Mouse (Mus musculus): ENCODE data around the gene Cramp1l. TPM values are rescaled to one million over a fixed set of nuclear protein-coding genes. Genes with fewer than 3 reads are reported as not detected.
"Not testable (repeated sequence)": the region's sequence is repeated elsewhere in the genome, so short reads cannot be mapped to it uniquely, and the experiment has no call there.

Gene Cramp1l
- polyA plus RNA-seq, 1 experiment from 2014 or later: 12.1 TPM

- WGBS: 62% methylated on average over 8 of the region's 8 CpGs
- H3K36me3 ChIP-seq: peaks cover 57% of the 10 kb centered on the region
- H3K27ac ChIP-seq: 0 out of 2 replicates have a peak overlapping the region, but pooled peaks have one; percentile 93
Measured at GRCm38 (mm10) chr17:24959371-24959770, 56.2 kb downstream of the Cramp1l start.

GRCm38 (mm10) chr17:24953291-24953690, 62.3 kb downstream of the Cramp1l start:
- no peak overlapping the region for H3K4me2 ChIP-seq
- H3K36me3 ChIP-seq: peaks cover 80% of the 10 kb centered on the region
- no peak overlapping the region for H3K4me3 ChIP-seq (replicated peaks)
- H3K9me3 ChIP-seq: no peaks in the 10 kb centered on the region
- no peaks in the 10 kb centered on the region for H3K27me3 ChIP-seq
- no peaks in the 10 kb centered on the region for H3K4me1 ChIP-seq (replicated peaks)
- no peak overlapping the region for H3K27ac ChIP-seq
- no peak overlapping the region for H3K9ac ChIP-seq (replicated peaks)
- no peak for ATAC-seq (ENCODE audit: insufficient number of reproducible peaks, insufficient read depth, low FRiP score, low TSS enrichment, low read depth)
- WGBS: 97% methylated on average over 2 of the region's 2 CpGs

More at GRCm38 (mm10) chr17:24959371-24959770, 56.2 kb downstream of the Cramp1l start:
- peaks cover 9% of the 10 kb centered on the region for H3K4me1 ChIP-seq (replicated peaks)
- H3K9me3 ChIP-seq: no peaks in the 10 kb centered on the region
- H3K9ac ChIP-seq (replicated peaks): peak overlapping the region; percentile 92
- ATAC-seq (ENCODE audit: insufficient number of reproducible peaks, insufficient read depth, low FRiP score, low TSS enrichment, low read depth): no peak
- no peaks in the 10 kb centered on the region for H3K27me3 ChIP-seq
- peak overlapping the region; percentile 80 for H3K4me2 ChIP-seq
- H3K4me3 ChIP-seq (replicated peaks): peak overlapping the region; percentile 83

GRCm38 (mm10) chr17:24950671-24951070, 64.9 kb downstream of the Cramp1l start:
- no peak overlapping the region for H3K4me2 ChIP-seq
- no peaks in the 10 kb centered on the region for H3K4me1 ChIP-seq (replicated peaks)
- H3K27ac ChIP-seq: no peak overlapping the region
- no peaks in the 10 kb centered on the region for H3K9me3 ChIP-seq
- H3K27me3 ChIP-seq: no peaks in the 10 kb centered on the region
- H3K9ac ChIP-seq (replicated peaks): no peak overlapping the region
- H3K36me3 ChIP-seq: peaks cover 90% of the 10 kb centered on the region
- H3K4me3 ChIP-seq (replicated peaks): no peak overlapping the region
- WGBS: 86% methylated on average over 2 of the region's 2 CpGs
- ATAC-seq (ENCODE audit: insufficient number of reproducible peaks, insufficient read depth, low FRiP score, low TSS enrichment, low read depth): no peak

DNA sequence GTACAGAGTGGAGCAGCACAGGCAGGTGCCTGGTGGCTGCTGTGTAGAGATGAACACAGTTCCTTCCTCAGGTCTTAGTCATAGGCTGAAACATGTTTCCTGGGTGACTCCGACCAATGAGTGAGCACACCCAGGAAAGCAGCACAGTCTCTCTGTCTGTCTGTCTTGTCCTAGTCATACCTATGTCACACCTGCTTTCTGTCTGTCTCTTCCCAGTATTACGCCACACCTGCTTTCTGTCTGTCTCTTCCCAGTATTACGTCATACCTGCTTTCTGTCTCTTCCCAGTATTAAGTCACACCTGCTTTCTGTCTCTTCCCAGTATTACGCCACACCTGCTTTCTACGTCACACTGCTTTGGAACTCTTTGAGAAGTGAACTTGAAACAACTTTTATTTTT, 67.4 kb downstream of the Cramp1l start:
- H3K4me1 ChIP-seq (replicated peaks): no peaks in the 10 kb centered on the region
- no peak overlapping the region for H3K4me3 ChIP-seq (replicated peaks)
- H3K9ac ChIP-seq (replicated peaks): no peak overlapping the region
- no peaks in the 10 kb centered on the region for H3K27me3 ChIP-seq
- ATAC-seq (ENCODE audit: insufficient number of reproducible peaks, insufficient read depth, low FRiP score, low TSS enrichment, low read depth): no peak
- 94% methylated on average over 5 of the region's 5 CpGs for WGBS
- peaks cover 93% of the 10 kb centered on the region for H3K36me3 ChIP-seq
- no peaks in the 10 kb centered on the region for H3K9me3 ChIP-seq
- no peak overlapping the region for H3K27ac ChIP-seq
- H3K4me2 ChIP-seq: no peak overlapping the region

DNA sequence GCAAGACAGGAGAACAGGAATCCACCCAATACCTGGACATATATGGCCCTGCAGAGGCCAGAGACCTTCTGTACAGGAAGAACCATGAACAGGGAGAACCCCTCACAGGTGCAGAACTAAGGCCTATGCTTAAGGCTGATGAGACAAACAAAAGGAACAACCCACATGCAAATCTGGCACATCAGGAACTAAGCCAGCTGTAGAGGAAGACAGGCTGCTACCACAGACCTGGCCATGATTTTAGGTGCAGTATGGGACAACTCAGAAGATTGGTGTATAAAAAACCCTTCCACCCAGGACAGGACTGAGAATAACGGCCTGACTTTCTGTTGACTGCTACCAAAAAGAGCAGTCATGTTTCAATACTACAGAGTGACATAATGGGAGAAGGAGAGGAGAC, 72.0 kb downstream of the Cramp1l start:
- H3K27me3 ChIP-seq; H3K9ac ChIP-seq (replicated peaks); H3K4me2 ChIP-seq; H3K4me1 ChIP-seq (replicated peaks); ATAC-seq (ENCODE audit: insufficient number of reproducible peaks, insufficient read depth, low FRiP score, low TSS enrichment, low read depth); H3K9me3 ChIP-seq; H3K4me3 ChIP-seq (replicated peaks); H3K27ac ChIP-seq: not testable (repeated sequence)
- peaks cover 69% of the 10 kb centered on the region for H3K36me3 ChIP-seq
- WGBS: 93% methylated on average over 1 of the region's 1 CpGs

- WGBS: 91% methylated on average over 7 of the region's 7 CpGs
- Histone ChIP-seq H3K4me2 (no peak overlapping the region), H3K27ac (no peak overlapping the region), H3K4me1 (replicated peaks) (no peaks in the 10 kb centered on the region), H3K9me3 (no peaks in the 10 kb centered on the region), H3K9ac (replicated peaks) (no peak overlapping the region), H3K4me3 (replicated peaks) (no peak overlapping the region), H3K36me3 (peaks cover 63% of the 10 kb centered on the region), H3K27me3 (no peaks in the 10 kb centered on the region)
- ATAC-seq (ENCODE audit: insufficient number of reproducible peaks, insufficient read depth, low FRiP score, low TSS enrichment, low read depth): no peak
Measured at GRCm38 (mm10) chr17:24943036-24943435, 72.6 kb downstream of the Cramp1l start.

DNA sequence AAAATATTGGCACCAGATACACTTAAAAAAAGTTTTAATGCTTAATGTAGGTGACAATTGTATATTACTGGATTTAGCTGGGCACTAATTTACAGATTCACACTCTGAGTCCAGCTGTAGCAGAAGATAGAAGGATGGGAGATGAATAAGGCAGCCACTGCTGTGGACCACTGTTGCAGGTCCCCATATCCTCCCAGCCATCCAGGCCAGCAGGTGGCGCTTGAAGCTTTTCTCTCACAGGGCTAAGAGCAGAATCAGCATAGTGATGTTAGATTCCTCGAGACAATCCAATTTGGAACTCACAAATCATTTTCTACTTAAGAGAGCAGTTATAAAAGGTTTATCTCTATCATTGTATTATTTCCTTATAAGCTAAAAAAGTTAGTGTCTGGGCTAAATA, 73.1 kb downstream of the Cramp1l start:
- not testable (repeated sequence) for H3K27ac ChIP-seq; H3K4me1 ChIP-seq (replicated peaks); H3K4me2 ChIP-seq; H3K9ac ChIP-seq (replicated peaks); H3K4me3 ChIP-seq (replicated peaks); H3K27me3 ChIP-seq; ATAC-seq (ENCODE audit: insufficient number of reproducible peaks, insufficient read depth, low FRiP score, low TSS enrichment, low read depth); H3K9me3 ChIP-seq
- peaks cover 57% of the 10 kb centered on the region for H3K36me3 ChIP-seq
- 31% methylated on average over 2 of the region's 2 CpGs for WGBS

GRCm38 (mm10) chr17:24937266-24937665, 78.3 kb downstream of the Cramp1l start:
- WGBS: 45% methylated on average over 6 of the region's 6 CpGs
- Histone ChIP-seq H3K36me3 (peaks cover 25% of the 10 kb centered on the region; the same call in 1 of the 2 replicates), H3K4me2 (peak overlapping the region; percentile 77), H3K9me3 (no peaks in the 10 kb centered on the region), H3K27me3 (no peaks in the 10 kb centered on the region), H3K9ac (replicated peaks) (peak overlapping the region; percentile 87; the same call in 1 of the 2 replicates), H3K27ac (peak overlapping the region; percentile 73; the same call in 1 of the 2 replicates), H3K4me3 (replicated peaks) (peak overlapping the region; percentile 94), H3K4me1 (replicated peaks) (peaks cover 20% of the 10 kb centered on the region)
- no peak for ATAC-seq (ENCODE audit: insufficient number of reproducible peaks, insufficient read depth, low FRiP score, low TSS enrichment, low read depth)

- H3K27ac ChIP-seq: peak within 1 kb of the TSS; percentile 76
- H3K4me2 ChIP-seq: peak within 1 kb of the TSS; percentile 77
- H3K4me3 ChIP-seq (replicated peaks): peak within 1 kb of the TSS; percentile 94
- peak within 1 kb of the TSS; percentile 87 for H3K9ac ChIP-seq (replicated peaks)
- peak; percentile 96 for ATAC-seq (ENCODE audit: insufficient number of reproducible peaks, insufficient read depth, low FRiP score, low TSS enrichment, low read depth)
- no peaks in the 10 kb centered on the region for H3K27me3 ChIP-seq
- under 1% methylated on average over 78 of the region's 78 CpGs for WGBS
- peaks cover 20% of the 10 kb centered on the region; the same call in 1 of the 2 replicates for H3K36me3 ChIP-seq
- H3K4me1 ChIP-seq (replicated peaks): peaks cover 20% of the 10 kb centered on the region
- no peaks in the 10 kb centered on the region for H3K9me3 ChIP-seq
Measured at GRCm38 (mm10) chr17:24936259-24937237, 79.0 kb downstream of the Cramp1l start, which contains the start of gene Mapk8ip3. TSS of gene Mapk8ip3 (minus strand) at chr17:24936977.

- no peak overlapping the region for H3K27ac ChIP-seq
- H3K36me3 ChIP-seq: peaks cover 23% of the 10 kb centered on the region; the same call in 1 of the 2 replicates
Measured at GRCm38 (mm10) chr17:24935666-24936065, 79.9 kb downstream of the Cramp1l start.

DNA sequence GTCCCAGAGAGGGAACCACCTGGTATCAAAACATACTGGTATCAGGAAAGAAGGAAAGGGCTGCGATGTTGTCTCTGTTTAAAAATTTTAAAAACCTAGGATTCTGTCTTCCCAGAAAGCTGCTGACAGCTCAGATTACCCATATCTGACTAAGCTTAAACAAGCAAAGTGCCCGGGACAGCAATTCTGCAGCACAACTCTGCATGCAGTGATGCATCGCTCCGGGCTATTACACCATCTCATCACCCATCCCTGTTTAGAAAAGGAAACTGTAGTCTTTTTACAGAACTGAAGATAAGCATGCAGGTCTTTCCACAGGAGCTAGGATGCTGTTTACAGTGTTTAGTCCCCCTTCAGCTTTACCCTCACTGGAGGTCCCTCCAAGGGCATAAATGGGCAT, 80.7 kb downstream of the Cramp1l start:
- Histone ChIP-seq H3K4me3 (replicated peaks) (peak overlapping the region; percentile 94), H3K4me1 (replicated peaks) (peaks cover 20% of the 10 kb centered on the region), H3K4me2 (peak overlapping the region; percentile 77), H3K27me3 (no peaks in the 10 kb centered on the region), H3K9me3 (no peaks in the 10 kb centered on the region), H3K27ac (no peak overlapping the region), H3K9ac (replicated peaks) (peak overlapping the region; percentile 87), H3K36me3 (peaks cover 20% of the 10 kb centered on the region; the same call in 1 of the 2 replicates)
- no peak for ATAC-seq (ENCODE audit: insufficient number of reproducible peaks, insufficient read depth, low FRiP score, low TSS enrichment, low read depth)
- WGBS: 87% methylated on average over 4 of the region's 4 CpGs

More at GRCm38 (mm10) chr17:24935666-24936065, 79.9 kb downstream of the Cramp1l start:
- ATAC-seq (ENCODE audit: insufficient number of reproducible peaks, insufficient read depth, low FRiP score, low TSS enrichment, low read depth): no peak
- H3K27me3 ChIP-seq: no peaks in the 10 kb centered on the region
- peak overlapping the region; percentile 94 for H3K4me3 ChIP-seq (replicated peaks)
- peak overlapping the region; percentile 87 for H3K9ac ChIP-seq (replicated peaks)
- H3K4me1 ChIP-seq (replicated peaks): peaks cover 20% of the 10 kb centered on the region
- H3K9me3 ChIP-seq: no peaks in the 10 kb centered on the region
- H3K4me2 ChIP-seq: peak overlapping the region; percentile 77

Data from limb, embryonic 12.5 days (tissue).